Mouse (Mus musculus): ENCODE data around the gene Gm20458.

- TF ChIP-seq CTCF (IDR thresholded peaks at IDR 0.05; ENCODE audit: low read depth, low read length) (no peak), EP300 (IDR thresholded peaks at IDR 0.05; ENCODE audit: insufficient read depth, low read depth, low read length) (no peak), POLR2A (IDR thresholded peaks at IDR 0.05; ENCODE audit: insufficient read depth, low read length) (no peak)
Measured at GRCm38 (mm10) chr2:164437710-164438109, 23.1 kb upstream of the Gm20458 start.
